Mouse (Mus musculus) thymus, postnatal 36 days (tissue): ENCODE data around the gene Fam20c.

ENCODE experiments used
- DNase-seq, 2 experiments: peaks; one replicate each; pipeline ENCODE4 v3.0.0; 2022; ENCODE audit warnings: mixed read lengths in 2 of 2

Gene Fam20c

DNA sequence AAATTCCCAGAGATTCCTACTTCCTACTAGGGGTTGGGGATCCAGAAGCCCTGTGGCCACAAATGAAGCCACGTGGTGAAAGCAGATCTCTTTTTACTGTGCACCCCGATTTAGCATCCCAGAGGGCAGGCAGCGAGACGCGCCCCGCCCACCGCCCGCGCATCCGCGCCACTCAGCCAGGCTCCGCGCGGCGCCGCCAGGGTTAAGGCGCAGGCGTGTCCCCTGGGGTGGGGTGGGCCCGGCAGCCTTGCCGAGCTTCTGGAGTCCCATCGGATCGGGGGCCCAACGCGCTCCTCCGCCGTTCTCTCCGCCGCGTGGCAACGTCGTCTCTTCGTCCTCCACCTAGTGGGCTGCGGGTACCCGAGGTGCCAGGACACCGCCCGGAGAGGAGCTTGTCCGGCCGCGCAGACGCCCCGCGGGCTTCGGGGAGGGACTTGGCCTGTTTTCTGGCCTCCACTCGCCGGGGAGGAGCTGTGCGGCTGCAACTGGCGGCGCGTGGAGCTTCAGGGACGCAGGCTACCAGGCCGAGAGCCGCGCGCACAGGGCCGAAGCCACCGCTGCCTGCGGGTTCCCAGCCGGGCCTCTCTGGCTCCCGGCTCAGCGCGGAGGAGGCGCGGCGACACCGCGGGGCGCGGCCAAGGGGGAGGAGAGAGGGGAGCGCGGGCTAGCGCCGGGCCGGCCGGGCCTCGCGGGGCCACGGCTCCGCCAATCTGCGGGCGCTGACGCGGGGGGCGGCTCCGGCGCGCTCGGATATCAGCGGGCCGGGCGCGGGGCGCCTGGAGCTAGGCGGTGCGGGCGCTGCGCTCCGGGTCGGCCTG lies at the start of gene Fam20c:
TSS of gene Fam20c (plus strand) at position 212 of the 818 bp plus-strand sequence.
- DNase-seq: peak in 1 of 2 experiments; percentile 8

DNA sequence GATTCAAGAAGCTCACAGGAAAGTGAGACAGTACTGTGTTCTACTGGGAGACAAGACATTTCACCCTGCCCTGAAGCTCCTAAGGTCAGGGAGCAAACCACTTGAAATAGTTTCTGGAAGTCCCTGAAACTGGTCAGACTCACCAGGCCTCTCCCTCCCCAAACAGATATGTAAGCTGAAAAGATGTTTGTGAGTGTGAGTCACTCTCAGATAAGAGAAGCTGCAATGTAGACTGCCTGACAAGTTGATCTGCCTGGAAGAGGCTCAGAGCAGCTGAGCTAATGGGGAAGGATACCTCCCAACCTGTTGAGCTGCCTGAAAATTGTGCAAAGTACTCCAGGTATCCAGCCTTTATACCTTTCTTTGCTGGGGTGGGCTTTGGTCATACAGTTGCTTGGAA lies 46.9 kb upstream of the Fam20c start:
- DNase-seq: no peak

DNA sequence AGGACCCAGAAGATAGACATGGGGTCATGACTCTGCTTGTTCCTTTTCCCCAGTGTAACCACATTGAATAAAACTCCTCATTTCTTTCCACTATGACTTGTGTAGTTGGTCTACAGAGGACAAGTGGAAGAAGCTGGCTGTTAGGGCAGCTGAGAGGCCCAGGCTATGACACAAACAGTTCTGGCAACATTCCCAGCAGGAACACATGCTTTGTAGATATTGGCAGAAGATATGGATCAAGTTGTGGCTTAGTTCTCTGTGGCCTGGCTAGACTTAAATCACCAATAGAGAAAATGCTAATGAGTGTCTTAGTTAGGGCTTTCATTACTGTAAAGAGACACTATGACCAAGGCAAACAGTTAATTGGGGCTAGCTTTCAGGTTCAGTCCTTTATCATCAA lies 45.7 kb upstream of the Fam20c start:
- DNase-seq: no peak

DNA sequence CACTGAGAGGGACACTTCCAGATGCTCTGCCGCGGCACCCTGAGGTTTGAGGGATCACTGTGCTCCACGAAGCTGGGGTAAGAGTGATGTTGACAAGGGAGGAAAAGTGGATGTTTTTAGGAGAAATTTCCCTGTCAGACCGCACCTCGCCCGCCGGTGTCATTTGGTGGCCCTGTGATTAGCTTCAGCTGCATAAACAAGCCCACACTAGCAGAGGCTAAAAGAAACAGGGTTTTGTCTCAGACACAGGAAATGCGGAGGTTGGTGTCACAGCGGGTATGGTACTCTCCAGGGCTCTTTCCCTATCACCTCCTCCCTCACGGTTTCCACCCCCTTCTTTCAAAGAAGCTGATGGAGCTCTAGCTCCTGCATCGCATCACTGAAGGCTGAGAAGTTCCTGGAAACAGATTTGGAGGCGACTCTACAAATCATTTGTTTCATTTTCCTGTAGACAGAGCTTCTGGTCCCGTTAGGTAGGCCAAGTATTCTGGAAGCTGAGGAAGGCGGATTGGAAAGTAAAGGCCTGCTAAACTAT lies 38.7 kb upstream of the Fam20c start:
- no peak for DNase-seq

DNA sequence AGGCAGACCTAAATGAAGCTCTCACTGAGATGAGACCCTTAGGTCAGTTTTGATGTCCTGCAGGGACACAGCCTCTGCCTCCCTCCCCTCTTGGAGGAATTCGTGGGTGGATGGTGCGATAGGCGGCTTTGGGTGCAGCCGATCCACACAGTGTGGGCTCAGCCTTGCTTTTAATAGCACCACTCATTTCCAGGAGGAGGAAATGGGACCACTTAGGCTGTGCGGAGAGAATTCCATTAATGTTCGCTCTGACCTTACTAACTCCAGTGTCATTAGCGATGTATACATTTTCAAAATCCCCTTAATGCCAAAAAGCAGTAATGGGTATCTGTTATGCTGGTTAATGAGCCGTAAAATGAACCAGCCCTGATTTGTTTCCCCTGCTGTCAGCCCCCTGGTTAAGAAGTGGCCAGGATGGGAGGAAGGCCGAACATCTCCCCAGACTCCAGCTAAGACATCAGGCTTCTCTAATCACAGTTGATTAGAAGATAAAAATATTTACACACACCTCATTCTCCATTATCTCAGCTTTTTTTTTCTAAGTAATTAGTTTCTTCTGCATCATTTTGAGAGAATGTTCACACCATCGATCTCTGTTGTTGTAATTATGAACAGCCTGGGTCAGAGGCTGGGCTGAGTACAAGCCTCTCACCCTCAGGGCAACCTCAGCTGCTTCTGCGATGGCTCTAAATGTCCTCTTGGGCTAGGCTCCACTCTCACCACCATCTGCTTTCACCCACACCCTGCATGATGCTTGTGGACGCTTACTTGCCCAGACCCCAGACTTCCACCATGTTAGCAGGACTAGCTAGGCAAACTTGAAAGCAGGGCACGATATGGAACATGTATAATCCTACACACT lies 33.8 kb upstream of the Fam20c start:
- DNase-seq: no peak

DNA sequence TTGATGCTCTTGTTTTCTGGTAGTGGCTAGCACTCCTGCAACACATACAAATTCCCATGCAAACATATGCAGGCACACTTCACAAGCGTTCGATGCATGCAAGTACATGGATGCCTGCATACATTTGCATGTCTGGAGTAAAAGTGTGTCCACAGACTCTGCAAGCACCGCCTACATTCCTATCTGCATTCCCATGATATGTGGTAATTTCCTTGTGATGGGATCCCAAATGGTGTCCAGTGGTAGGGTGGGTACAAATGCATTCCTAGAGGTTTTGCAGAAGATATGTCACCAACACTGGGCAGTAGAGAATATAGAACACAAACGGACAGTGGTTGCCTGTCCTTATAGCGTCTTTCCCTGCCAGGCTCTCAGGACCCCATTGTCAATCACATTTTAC lies 29.9 kb upstream of the Fam20c start:
- no peak for DNase-seq

DNA sequence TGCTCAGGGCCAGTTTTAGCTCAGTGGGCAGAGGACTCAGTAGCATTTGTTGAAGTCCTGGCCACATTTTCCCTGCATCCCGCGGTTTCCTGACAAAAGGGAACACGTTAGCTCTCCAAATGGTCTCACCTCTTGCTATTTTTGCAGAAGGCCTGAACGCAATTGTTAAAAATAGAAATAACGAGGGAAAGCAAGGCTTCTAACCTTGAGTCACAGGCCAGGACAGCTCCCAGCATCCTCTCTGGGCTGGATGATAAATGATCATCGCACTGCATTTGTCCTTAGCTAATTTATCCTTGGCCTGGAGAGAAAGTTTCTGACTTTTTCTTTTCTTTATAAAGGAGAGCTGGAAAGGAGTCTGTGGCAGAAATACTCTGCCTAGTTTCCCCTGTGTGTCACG lies 29.2 kb upstream of the Fam20c start:
- no peak for DNase-seq

DNA sequence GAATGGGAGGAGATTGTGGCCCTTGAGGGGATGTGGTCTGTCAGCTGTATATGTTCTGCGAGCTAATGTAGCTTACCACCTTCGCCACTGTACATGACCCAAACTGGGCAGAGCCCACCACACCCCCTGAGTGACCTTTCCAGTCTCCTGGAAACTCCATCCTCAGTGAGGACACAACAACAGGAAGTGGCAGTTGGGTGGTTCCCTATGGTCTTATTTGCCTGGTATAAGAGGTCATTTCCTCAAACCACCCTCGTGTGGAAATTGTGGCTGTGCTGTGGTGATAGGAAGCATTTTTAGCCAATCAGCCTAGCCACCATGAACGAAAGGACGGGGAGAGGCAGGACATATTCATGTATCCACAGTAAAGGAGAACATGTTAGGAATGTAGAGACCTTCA lies 23.5 kb upstream of the Fam20c start:
- no peak for DNase-seq

DNA sequence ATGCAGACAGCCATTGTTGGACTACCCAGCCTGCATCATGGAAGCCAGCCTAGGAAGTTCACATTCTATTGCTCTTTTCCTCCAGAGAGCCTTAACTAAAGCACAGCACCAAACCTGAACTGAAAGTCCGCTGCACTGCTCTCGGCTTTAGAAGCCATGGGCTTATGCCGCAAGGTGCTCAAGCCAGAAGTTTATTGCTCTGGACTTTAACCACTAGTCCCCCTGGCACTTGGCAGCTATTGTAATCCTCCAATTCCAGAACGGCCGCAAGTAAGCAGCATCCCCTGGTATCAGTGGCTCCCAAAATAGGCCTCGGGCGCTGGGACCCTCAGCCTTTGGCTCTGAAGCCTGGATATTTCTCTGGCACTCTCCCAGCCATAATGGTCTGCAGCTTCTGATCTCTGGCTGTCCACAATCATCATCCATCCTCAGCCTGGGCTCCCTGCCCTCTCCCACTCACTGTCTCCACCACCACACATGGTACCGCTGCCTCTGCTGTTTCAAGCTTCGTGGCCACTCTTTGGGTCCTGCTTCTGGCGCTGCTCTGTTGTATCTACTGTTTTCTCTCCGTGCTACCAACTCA lies 20.9 kb upstream of the Fam20c start:
- DNase-seq: no peak

DNA sequence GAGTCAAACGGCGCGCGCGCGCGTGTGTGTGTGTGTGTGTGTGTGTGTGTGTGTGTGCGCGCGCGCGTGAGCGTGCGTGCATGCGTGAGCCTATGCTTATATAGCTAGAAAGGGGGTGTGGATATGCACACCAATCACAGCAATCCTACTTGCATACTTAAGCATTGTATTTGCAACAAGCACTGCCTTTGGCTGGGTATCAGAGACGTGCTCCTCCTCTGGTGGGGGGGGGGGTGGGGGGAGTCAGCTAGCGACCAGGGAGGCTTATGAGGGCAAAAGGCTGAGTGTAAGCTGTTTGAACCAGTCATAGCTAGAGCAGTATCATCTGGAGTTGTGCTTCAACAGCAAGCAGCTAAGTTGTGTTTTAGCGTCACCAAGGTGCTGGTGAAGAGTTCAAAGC lies 20.3 kb upstream of the Fam20c start:
- DNase-seq: no peak

DNA sequence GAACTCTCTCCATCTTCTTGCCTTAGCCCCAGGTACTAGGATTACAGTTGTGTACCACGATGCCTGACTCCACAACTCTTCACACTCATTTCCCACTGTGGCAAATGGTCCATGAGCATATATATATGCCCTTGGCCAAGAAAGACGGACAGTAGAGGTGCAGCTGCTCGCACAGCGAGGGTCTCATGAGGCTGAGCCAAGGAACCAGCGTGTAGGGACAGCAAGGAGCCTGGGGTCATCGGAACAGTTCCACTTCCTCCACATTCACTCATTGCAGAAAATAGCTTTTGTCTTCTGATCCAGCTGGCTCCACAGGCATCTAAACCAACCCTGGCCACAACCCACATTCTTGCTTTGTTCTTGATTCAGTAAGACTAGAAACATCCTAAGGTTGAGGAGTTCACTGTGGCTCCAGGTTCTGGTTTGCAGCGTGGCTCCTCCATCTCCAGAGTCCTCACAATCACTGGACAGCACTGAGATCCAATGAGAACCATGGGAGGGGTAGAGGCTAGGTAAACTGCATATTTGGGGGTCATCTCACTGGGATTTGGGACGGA lies 19.0 kb upstream of the Fam20c start:
- DNase-seq: no peak

DNA sequence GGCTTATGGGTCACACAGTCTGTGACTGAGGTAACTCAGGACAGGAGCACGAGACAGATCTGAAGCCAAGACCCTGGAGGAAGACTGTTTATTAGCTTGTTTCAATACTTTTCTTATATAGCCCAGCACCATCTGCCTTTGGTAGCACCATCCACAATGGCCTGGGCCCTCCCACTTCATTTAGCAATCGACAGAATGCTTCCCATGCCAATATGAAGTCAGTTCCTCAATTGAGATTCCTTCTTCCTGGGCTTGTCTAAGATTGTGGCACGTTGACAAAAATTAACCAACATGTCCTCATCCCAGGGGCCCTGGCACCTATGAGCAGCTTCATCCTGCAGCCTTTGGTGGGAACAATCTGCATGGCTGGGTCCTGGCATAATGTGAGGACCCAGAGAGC lies 14.2 kb upstream of the Fam20c start:
- DNase-seq: no peak

DNA sequence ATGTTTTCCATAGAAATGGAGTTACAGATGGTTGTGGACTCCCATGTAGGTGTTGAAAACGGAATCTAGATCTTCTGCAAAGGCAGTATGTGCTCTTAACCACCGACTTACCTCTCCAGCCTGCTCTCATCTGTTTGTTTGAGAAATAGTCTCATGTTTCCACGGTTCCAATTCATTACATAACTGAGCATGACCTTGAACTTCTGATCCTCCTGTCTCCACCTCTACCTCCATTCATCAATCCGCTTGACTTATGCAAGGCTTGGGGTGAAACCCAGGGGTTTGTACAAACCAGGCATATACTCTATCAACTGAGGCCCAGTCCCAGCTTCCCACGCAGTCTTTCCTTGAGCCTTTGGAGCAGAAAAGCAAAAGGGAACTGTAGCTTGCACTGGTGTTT lies 12.8 kb upstream of the Fam20c start:
- DNase-seq: no peak

DNA sequence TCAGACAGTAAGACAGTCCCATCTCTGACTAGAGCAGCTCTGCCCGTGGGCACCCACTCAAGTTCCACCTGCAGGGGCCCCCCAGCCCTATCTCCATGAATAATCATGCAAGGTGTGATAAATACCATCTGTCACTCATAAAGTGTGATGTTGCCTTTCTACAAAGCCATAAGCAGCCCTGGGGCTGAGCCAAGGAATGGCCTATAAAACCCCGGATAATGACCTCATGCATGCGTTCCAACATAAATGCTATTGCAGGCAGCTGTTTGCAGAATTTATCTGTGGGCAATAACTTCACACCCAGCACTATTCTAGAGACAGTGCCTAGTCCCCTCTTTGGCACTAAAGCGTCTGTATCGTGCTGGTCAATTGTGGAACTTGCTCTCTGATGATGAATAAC lies 12.0 kb upstream of the Fam20c start:
- DNase-seq: no peak

DNA sequence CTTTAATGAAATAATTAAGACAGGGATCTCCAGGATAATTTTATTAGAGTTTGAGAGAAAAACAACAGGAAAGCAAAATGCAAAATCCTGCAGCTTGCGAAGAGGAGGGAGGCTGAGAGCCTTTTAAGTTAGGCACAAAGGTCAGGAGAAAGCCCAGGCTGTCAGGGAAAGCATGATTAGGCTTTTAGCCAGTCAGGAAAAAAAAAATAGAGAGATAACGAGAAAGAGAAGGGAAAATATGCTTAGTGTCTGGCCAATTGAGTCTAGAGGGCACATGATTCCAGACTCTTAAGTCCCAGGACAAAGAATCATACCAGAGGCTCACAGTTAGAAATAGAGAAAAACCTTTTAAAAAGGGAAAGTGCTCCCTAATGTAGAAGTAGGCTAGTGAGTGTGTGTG lies 10.7 kb upstream of the Fam20c start:
- DNase-seq: no peak

DNA sequence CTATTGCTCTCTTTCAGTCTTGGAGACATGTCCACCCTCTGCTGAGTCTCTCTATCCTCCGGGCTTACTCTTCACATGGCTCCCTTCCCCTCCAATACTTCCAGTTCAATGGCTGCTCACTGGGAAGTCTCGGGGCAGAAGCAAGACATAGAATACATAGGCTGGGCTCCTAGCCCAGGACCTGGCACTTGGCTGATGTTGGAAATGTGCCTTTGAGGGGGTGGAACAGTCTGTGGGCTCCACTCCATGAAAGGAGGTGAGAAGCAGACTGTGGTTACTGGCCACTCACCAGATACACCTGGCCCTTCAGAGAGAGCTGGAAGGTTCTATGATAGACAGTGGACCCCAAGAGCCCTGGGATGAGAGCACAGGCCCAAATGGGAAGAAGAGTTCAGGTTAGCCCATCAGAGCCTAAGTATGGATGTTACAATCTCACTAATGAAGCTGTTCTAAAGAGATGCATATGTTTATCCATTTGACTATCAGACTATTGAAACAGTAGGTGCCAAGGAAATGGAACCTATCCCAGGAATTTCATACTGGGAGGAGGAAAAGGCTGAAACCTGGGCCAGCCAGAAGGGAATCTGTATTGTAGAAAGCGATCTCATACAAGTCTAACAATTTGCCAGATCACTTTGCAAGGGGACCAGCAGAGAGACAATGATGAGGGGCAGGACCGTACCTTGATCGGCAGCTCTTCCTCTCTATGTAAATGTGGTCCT lies 8.8 kb upstream of the Fam20c start:
- no peak for DNase-seq

DNA sequence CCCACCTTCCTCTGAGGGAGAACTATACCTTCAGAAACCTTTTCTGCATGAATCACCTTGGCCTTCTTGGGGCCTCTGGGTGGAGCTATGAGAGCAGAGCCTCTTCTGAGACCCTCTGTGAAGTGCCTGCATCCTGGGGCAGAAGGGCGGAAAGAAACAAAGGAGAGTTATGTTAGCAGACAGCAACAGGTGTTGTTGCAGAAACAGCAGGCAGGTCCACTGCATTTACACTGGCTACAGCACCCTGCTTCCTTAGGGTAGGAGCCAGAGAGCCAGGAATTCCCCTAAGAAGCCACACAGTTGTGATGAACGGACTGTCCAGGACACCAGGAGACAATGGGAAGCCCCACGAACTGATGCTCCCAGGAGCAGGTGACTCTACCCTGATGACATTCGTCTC lies 1.0 kb upstream of the Fam20c start:
- no peak for DNase-seq

DNA sequence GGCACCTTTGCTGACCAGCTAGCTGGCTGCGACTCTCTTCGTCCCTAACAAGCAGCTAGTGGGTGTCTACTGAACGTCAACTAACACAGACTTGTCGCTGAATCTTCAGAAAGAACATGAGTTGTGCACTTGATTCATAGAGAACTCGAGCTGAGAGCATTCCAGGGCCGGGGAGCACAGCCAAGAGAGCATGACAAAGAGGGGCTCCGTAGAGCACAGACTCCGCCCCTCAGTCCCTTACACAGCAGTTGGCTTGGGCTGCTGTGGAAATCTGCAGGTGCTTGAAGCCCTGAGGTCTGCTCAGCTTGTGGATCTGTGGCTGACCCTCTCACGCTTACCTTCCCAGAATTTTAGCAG lies 390 bp upstream of the Fam20c start:
- no peak for DNase-seq

DNA sequence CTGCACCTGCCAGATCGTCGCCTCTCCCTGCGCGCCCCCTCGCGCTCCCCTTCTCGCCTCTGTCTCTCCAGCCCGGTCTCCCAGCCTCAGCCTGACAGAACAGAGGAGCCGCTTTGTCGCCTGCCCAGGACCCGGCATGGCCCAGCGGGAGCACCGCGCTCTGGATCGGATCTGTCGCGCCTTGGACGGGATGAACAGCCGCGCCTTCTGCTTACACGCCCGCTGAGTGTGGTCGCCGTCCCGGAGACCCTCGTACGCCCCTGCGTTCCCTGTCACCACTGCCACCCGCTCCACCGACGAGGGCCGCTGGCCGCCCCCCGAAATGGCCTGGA lies 773 bp downstream of the Fam20c start:
- DNase-seq: peak in 1 of 2 experiments; percentile 5

DNA sequence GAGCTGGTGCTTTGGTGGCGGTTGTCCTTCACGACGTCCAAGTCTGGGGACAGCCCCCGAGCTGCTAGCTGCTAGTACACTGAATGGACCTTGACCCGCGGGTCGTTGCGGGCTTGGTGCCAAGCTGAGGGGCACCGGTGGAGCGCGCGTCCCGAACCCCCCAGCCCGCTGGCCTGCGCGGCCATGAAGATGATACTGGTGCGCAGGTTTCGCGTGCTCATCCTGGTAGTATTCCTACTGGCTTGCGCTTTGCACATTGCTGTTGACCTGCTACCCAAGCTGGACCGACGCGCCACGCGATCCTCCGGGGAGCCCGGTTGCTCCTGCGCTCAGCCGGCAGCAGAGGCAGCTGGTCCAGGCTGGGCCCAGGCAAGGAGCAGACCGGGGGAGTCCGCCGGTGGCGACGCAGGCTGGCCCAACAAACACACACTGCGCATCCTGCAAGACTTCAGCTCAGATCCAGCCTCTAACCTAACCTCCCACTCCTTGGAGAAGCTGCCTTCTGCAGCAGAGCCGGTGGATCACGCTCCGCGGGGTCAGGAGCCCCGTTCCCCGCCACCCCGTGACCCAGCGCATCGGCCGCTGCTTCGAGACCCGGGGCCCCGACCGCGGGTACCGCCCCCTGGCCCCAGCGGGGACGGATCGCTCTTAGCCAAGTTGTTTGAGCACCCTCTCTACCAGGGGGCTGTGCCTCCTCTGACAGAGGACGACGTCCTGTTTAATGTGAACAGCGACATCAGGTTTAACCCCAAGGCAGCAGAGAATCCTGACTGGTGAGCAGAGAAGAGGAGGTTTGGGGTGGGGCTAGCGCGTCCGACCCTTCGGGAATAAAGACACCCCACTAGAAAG lies 1.4 kb downstream of the Fam20c start:
- no peak for DNase-seq

DNA sequence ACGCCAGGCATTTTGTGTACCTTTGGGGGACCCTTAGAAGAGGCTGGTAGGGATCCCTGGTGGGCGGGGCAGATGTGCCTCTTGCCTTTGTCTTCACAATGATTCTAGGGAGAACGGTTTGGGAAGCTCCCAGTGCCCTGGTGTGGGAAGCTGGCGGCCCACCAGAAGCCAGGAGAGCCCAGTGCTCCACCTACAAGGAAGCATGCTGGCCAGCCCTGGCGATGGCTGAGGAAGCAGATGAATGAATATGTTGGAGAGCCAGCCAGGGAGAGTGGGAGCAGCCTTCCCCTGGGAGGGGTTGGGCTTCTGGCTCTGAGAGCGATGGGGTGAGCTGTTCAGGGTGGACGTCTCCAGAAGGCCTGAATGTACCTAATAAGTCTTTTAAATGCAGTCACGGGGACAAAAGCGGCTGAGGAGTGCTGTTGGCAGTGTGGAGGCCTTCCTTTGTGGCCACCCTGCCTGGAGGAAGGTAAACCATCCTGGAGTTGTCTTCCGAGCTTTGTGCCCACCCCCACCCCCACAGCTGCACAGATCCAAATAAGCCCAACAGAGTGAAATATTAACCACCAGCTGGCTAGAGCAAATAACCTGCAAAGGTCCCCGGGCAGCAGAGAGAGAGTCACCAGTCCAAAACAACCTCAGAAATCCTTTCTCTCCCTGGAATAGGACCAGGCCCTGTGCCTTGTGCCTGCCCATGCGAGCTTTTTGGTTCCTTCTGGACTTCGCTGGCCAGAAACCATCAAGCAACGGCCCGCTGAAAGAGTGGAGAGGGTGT lies 2.2 kb downstream of the Fam20c start:
- DNase-seq: no peak
